Mouse (Mus musculus): ENCODE measurements at regions not wholly inside any gene's neighbourhood (a gene's known extent, or its start where the extent isn't known, plus 50 kb on each side); places are given as distances from the start of the nearest gene placed in this dataset.

- Histone ChIP-seq H3K36me3 (ENCODE audit: control insufficient read depth, insufficient read depth, low read length, poor library complexity, severe bottlenecking) (no peaks in the 10 kb centered on the region), H3K27ac (ENCODE audit: insufficient read depth, low read length) (no peak overlapping the region), H3K27me3 (ENCODE audit: control insufficient read depth, insufficient read depth, low read length, poor library complexity, severe bottlenecking) (no peaks in the 10 kb centered on the region), H3K4me3 (ENCODE audit: low read depth, low read length) (no peak overlapping the region), H3K9ac (ENCODE audit: low read depth, poor library complexity, severe bottlenecking) (no peak overlapping the region), H3K9me3 (replicated peaks; ENCODE audit: control insufficient read depth, insufficient read depth, low read length, poor library complexity, severe bottlenecking) (0 out of 2 replicates have a peak, but pooled peaks cover 3% of the 10 kb centered on the region), H3K4me1 (ENCODE audit: control insufficient read depth, insufficient read depth, low read length) (no peaks in the 10 kb centered on the region)
- no peak for TF ChIP-seq POLR2A (IDR thresholded peaks at IDR 0.05; ENCODE audit: insufficient read depth, low read length)
- no peak for TF ChIP-seq CTCF (IDR thresholded peaks at IDR 0.05; ENCODE audit: low read depth, low read length)
- TF ChIP-seq EP300 (IDR thresholded peaks at IDR 0.05; ENCODE audit: insufficient read depth, low read depth, low read length): no peak
These were observed 109.7 kb upstream of the Gm10306 start for GRCm38 (mm10) chr4:94446604-94447003.

All from ES-Bruce4 (cell line).